Mouse (Mus musculus) stomach, embryonic 16.5 days (tissue): ENCODE data around the gene Fat4. TPM values are rescaled to one million over a fixed set of nuclear protein-coding genes. Genes with fewer than 3 reads are reported as not detected.
A peak's percentile ranks its signal among the peaks of the same experiment; 100 is the strongest.

Source experiments
- ATAC-seq: fragments of 200-750 bp; cut with Nextera tagmentation; 2 replicates; pipeline ENCODE4 v1.8.0; 2017; ENCODE audit warnings: moderate number of reproducible peaks, moderate TSS enrichment; ENCODE audit not compliant: insufficient read depth, low FRiP score
- H3K27ac ChIP-seq: fragments of 300-500 bp; sonication (generic); 2 replicates; pipeline ENCODE4 v1.5.1; 2014; ENCODE audit warnings: low read length
- H3K27me3 ChIP-seq: fragments of 300-500 bp; sonication (generic); 2 replicates; pipeline ENCODE4 v1.6.1; 2014; ENCODE audit warnings: low read length, control low read depth, mixed read lengths; ENCODE audit not compliant: control insufficient read depth, insufficient read depth
- H3K36me3 ChIP-seq: fragments of 300-500 bp; sonication (generic); 2 replicates; pipeline ENCODE4 v1.6.1; 2014; ENCODE audit warnings: low read length; ENCODE audit not compliant: control insufficient read depth, insufficient read depth
- H3K4me1 ChIP-seq: fragments of 300-500 bp; sonication (generic); 2 replicates; pipeline ENCODE4 v1.6.1; 2014; ENCODE audit warnings: low read length, control low read depth, mixed read lengths; ENCODE audit not compliant: control insufficient read depth, insufficient read depth
- H3K4me2 ChIP-seq: fragments of 300-500 bp; sonication (generic); 2 replicates; pipeline ENCODE4 v1.6.1; 2014; ENCODE audit warnings: low read depth, low read length, mixed read lengths
- H3K4me3 ChIP-seq: fragments of 300-500 bp; sonication (generic); replicated peaks from 2 replicates; pipeline ENCODE4 v1.5.1; 2014; ENCODE audit warnings: mild to moderate bottlenecking, low read length
- H3K9ac ChIP-seq: fragments of 300-500 bp; sonication (generic); 2 replicates; pipeline ENCODE4 v1.6.1; 2014; ENCODE audit warnings: low read length
- H3K9me3 ChIP-seq: fragments of 300-500 bp; sonication (generic); replicated peaks from 2 replicates; pipeline ENCODE4 v1.6.1; 2016; ENCODE audit warnings: low read length, control low read depth; ENCODE audit not compliant: control insufficient read depth
- WGBS: fragments of 180-500 bp; shearing (Covaris S2); extraction: QIAGEN DNeasy Blood & Tissue Kit; methylation state at CpG from one replicate; pipeline ENCODE4 v1.1.7; 2014; 5-methylcytosine and 5-hydroxymethylcytosine counted together
- polyA plus RNA-seq: library from polyadenylated mRNA; unstranded; fragments of >200 nt; fragmentation: Nextera tagmentation; extraction: Ambion mirVana; gene quantifications from 2 replicates; pipeline ENCODE4 v1.2.1, GENCODE M21; 2015

The Fat4 gene
- polyA plus RNA-seq, 1 experiment from 2014 or later, result 7.7 TPM

GRCm38 (mm10) chr3:38913488-38914105 is 26.9 kb downstream of the Fat4 start:
- Histone ChIP-seq H3K27me3 (no peaks in the 10 kb centered on the region), H3K36me3 (no peaks in the 10 kb centered on the region), H3K4me1 (no peaks in the 10 kb centered on the region), H3K9me3 (no peaks in the 10 kb centered on the region), H3K4me2 (no peak overlapping the region), H3K9ac (no peak overlapping the region), H3K4me3 (no peak overlapping the region), H3K27ac (no peak overlapping the region)
- no peak for ATAC-seq
- 76% methylated on average over 11 of the region's 11 CpGs for WGBS

- H3K4me2 ChIP-seq, result no peak overlapping the region
- no peak overlapping the region for H3K9ac ChIP-seq
- ATAC-seq, result no peak
- 64% methylated on average over 2 of the region's 2 CpGs for WGBS
- no peaks in the 10 kb centered on the region for H3K27me3 ChIP-seq
- H3K9me3 ChIP-seq, result no peaks in the 10 kb centered on the region
- no peak overlapping the region for H3K27ac ChIP-seq
- no peaks in the 10 kb centered on the region for H3K36me3 ChIP-seq
- peaks cover 11% of the 10 kb centered on the region for H3K4me1 ChIP-seq
- no peak overlapping the region for H3K4me3 ChIP-seq
Measured at GRCm38 (mm10) chr3:38918926-38919325, 32.2 kb downstream of the Fat4 start.

DNA sequence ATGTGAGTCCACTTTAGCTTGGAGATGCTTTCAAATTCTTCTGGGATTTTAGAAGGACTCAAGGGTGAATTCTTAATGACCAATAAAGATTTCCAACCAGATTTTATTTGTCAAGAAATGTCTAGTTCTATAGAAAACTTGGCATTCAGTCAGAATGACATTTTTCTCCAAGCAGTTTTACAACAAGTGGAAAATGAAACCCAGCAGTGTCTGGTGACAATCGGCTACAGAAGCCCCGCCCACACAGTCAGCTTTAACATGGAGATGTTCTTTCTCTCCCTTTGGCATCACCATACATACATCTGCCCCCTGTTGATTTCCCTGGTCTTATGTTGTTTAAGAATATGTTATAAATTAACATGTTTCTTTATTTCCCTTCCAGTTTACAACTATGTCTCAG is 34.3 kb downstream of the Fat4 start:
- H3K27ac ChIP-seq, result no peak overlapping the region
- ATAC-seq, result no peak

DNA sequence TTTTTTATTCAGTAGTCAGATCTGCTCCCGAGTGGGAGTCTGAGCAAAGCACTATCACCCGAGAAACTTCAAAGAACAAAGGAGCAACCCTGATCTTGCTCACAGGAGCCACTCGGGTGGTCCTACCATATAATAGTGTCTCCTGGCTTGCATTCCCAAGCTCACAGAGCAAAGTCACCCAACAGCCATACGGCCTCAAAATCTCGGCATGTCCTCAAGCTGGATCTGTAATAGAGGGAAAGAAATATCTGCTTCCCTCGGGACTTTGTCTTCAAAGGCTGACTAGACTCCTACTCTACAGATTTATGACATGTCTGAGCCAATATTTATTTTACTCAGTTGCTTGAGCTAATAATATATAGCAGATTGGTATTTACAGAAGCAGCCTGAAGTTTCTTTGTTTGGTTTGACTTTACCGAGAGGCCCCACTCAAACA is 36.5 kb downstream of the Fat4 start:
- no peaks in the 10 kb centered on the region for H3K27me3 ChIP-seq
- peak overlapping the region; percentile 24; the same call in 1 of the 2 replicates for H3K27ac ChIP-seq
- H3K36me3 ChIP-seq, result no peaks in the 10 kb centered on the region
- no peaks in the 10 kb centered on the region for H3K9me3 ChIP-seq
- H3K4me1 ChIP-seq, result peaks cover 13% of the 10 kb centered on the region
- no peak overlapping the region for H3K4me2 ChIP-seq
- 28% methylated on average over 7 of the region's 7 CpGs for WGBS
- ATAC-seq, result no peak
- H3K9ac ChIP-seq, result no peak overlapping the region
- no peak overlapping the region for H3K4me3 ChIP-seq

More for the DNA sequence above, 34.3 kb downstream of the Fat4 start:
- no peak overlapping the region for H3K4me3 ChIP-seq
- H3K4me1 ChIP-seq, result peaks cover 11% of the 10 kb centered on the region
- WGBS, result 50% methylated on average over 2 of the region's 2 CpGs
- H3K36me3 ChIP-seq, result no peaks in the 10 kb centered on the region
- H3K9me3 ChIP-seq, result no peaks in the 10 kb centered on the region
- no peak overlapping the region for H3K9ac ChIP-seq
- no peak overlapping the region for H3K4me2 ChIP-seq
- H3K27me3 ChIP-seq, result no peaks in the 10 kb centered on the region

GRCm38 (mm10) chr3:38928076-38928686 is 41.4 kb downstream of the Fat4 start:
- no peak overlapping the region for H3K27ac ChIP-seq

DNA sequence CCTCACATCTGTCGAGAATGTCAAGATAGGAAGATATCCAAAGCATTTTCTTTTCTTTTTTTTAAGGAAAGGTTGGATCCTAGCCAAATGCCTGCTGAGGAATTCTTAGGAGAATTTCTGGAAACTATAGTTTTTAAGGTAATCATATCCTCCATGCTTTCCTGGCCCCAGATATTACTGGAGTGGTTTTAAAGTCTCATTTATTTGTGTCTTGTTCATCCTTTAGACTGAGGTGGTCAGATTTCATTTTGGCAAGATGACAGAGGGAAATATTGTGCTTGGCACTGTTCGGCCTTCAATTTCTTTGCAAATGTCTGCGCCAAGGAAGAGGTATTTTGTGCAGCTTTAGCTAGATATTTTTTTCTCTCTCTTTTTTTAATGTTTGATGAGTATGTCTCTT is 42.0 kb downstream of the Fat4 start:
- WGBS, result 48% methylated on average over 3 of the region's 3 CpGs

More at GRCm38 (mm10) chr3:38928076-38928686, 41.4 kb downstream of the Fat4 start:
- Histone ChIP-seq H3K9ac (no peak overlapping the region), H3K4me2 (no peak overlapping the region), H3K36me3 (no peaks in the 10 kb centered on the region), H3K9me3 (no peaks in the 10 kb centered on the region), H3K27me3 (no peaks in the 10 kb centered on the region), H3K4me3 (no peak overlapping the region), H3K4me1 (0 out of 2 replicates have a peak, but pooled peaks cover 4% of the 10 kb centered on the region)
- ATAC-seq, result no peak
- 48% methylated on average over 4 of the region's 4 CpGs for WGBS

GRCm38 (mm10) chr3:38934780-38935179 is 48.0 kb downstream of the Fat4 start:
- H3K4me2 ChIP-seq, result no peak overlapping the region
- no peaks in the 10 kb centered on the region for H3K27me3 ChIP-seq
- 59% methylated on average over 7 of the region's 7 CpGs for WGBS
- H3K9ac ChIP-seq, result no peak overlapping the region
- no peaks in the 10 kb centered on the region for H3K36me3 ChIP-seq
- H3K27ac ChIP-seq, result no peak overlapping the region; the same call in 1 of the 2 replicates
- ATAC-seq, result no peak
- no peaks in the 10 kb centered on the region for H3K9me3 ChIP-seq
- no peak overlapping the region for H3K4me3 ChIP-seq
- peaks cover 6% of the 10 kb centered on the region for H3K4me1 ChIP-seq

More for the DNA sequence above, 42.0 kb downstream of the Fat4 start:
- Histone ChIP-seq H3K36me3 (no peaks in the 10 kb centered on the region), H3K4me1 (0 out of 2 replicates have a peak, but pooled peaks cover 2% of the 10 kb centered on the region), H3K9ac (no peak overlapping the region), H3K4me2 (no peak overlapping the region), H3K9me3 (no peaks in the 10 kb centered on the region), H3K4me3 (no peak overlapping the region), H3K27me3 (no peaks in the 10 kb centered on the region), H3K27ac (no peak overlapping the region)
- no peak for ATAC-seq

- no peak for ATAC-seq
- no peak overlapping the region for H3K4me2 ChIP-seq
- H3K27me3 ChIP-seq, result no peaks in the 10 kb centered on the region
- peaks cover 6% of the 10 kb centered on the region for H3K4me1 ChIP-seq
- H3K36me3 ChIP-seq, result no peaks in the 10 kb centered on the region
- WGBS, result 65% methylated on average over 7 of the region's 7 CpGs
- H3K9ac ChIP-seq, result no peak overlapping the region
- H3K27ac ChIP-seq, result 0 out of 2 replicates have a peak overlapping the region, but pooled peaks have one; percentile 49
- no peak overlapping the region for H3K4me3 ChIP-seq
- H3K9me3 ChIP-seq, result no peaks in the 10 kb centered on the region
Measured at GRCm38 (mm10) chr3:38936485-38936884, 49.7 kb downstream of the Fat4 start.

GRCm38 (mm10) chr3:38937159-38937558 is 50.4 kb downstream of the Fat4 start:
- H3K4me3 ChIP-seq, result no peak overlapping the region
- H3K36me3 ChIP-seq, result no peaks in the 10 kb centered on the region
- no peaks in the 10 kb centered on the region for H3K9me3 ChIP-seq
- no peak overlapping the region for H3K9ac ChIP-seq
- peaks cover 6% of the 10 kb centered on the region for H3K4me1 ChIP-seq
- ATAC-seq, result no peak; the same call in 1 of the 2 replicates
- H3K4me2 ChIP-seq, result no peak overlapping the region
- peak overlapping the region; percentile 21; the same call in 1 of the 2 replicates for H3K27ac ChIP-seq
- 49% methylated on average over 8 of the region's 8 CpGs for WGBS
- no peaks in the 10 kb centered on the region for H3K27me3 ChIP-seq
